11 mouse cellular contexts compared by ENCODE assay signal in genomic region chr12:15810926-15811325, GRCm38 (mm10). TPM values are rescaled to one million over a fixed set of nuclear protein-coding genes. Genes with fewer than 3 reads are reported as not detected.
A peak's percentile ranks its signal among the peaks of the same experiment; 100 is the strongest.
DNase-seq lines count a peak whose midpoint lies in the region; ATAC-seq and TF ChIP-seq lines count a peak whose summit lies in the region.
"Had no signal": no experiment of that assay in that cellular context is flagged by ENCODE, and none has a peak within 500 bp of the region (broad histone marks: within the 10 kb centered on the region; RNA-seq: fewer than 3 reads in every experiment).

No protein-coding gene starts in this region.

- H3K27me3 ChIP-seq in intestine, embryonic 14.5 days (replicated peaks; ENCODE audit: control insufficient read depth, insufficient read depth, low read length), result no peaks in the 10 kb centered on the region
- H3K27me3 ChIP-seq in intestine, embryonic 15.5 days (replicated peaks), result no peaks in the 10 kb centered on the region
- no peaks in the 10 kb centered on the region for H3K27me3 ChIP-seq in forebrain, postnatal 0 days (ENCODE audit: insufficient read depth, low read length)
- no peaks in the 10 kb centered on the region for H3K27me3 ChIP-seq in midbrain, embryonic 13.5 days
- 0 out of 2 replicates have a peak, but pooled peaks cover 12% of the 10 kb centered on the region for H3K27me3 ChIP-seq in intestine, postnatal 0 days (replicated peaks; ENCODE audit: control insufficient read depth, insufficient read depth, low read length)

- no peak overlapping the region for H3K27ac ChIP-seq in intestine, embryonic 14.5 days (ENCODE audit: low read depth)
- H3K27ac ChIP-seq in intestine, embryonic 15.5 days, result no peak overlapping the region
- no peak overlapping the region for H3K27ac ChIP-seq in forebrain, postnatal 0 days (ENCODE audit: low read depth, low read length)
- peak overlapping the region; percentile 95 for H3K27ac ChIP-seq in midbrain, embryonic 13.5 days
- H3K27ac ChIP-seq in intestine, postnatal 0 days (ENCODE audit: low read depth, low read length), result no peak overlapping the region
- H3K27ac ChIP-seq: liver, embryonic 14.5 days had no signal

- 55% methylated on average over 7 of the region's 7 CpGs for WGBS in intestine, embryonic 14.5 days
- 62% methylated on average over 7 of the region's 7 CpGs for WGBS in intestine, embryonic 15.5 days
- WGBS in forebrain, postnatal 0 days, result 9% methylated on average over 7 of the region's 7 CpGs
- WGBS in midbrain, embryonic 13.5 days, result 10% methylated on average over 7 of the region's 7 CpGs
- 67% methylated on average over 7 of the region's 7 CpGs for WGBS in intestine, postnatal 0 days

- H3K4me3 ChIP-seq in intestine, embryonic 14.5 days (ENCODE audit: low read depth, low read length), result no peak overlapping the region
- H3K4me3 ChIP-seq in intestine, embryonic 15.5 days (replicated peaks), result no peak overlapping the region
- H3K4me3 ChIP-seq in forebrain, postnatal 0 days (ENCODE audit: low read depth, low read length), result peak overlapping the region; percentile 93
- peak overlapping the region; percentile 96 for H3K4me3 ChIP-seq in midbrain, embryonic 13.5 days (replicated peaks)
- H3K4me3 ChIP-seq in intestine, postnatal 0 days (ENCODE audit: low read depth, low read length), result no peak overlapping the region
- H3K4me3 ChIP-seq: myocyte had no signal

- H3K4me2 ChIP-seq in intestine, embryonic 14.5 days (ENCODE audit: low read length), result peak overlapping the region; percentile 83; the same call in 1 of the 2 replicates
- H3K4me2 ChIP-seq in intestine, embryonic 15.5 days (replicated peaks), result no peak overlapping the region
- H3K4me2 ChIP-seq in forebrain, postnatal 0 days (ENCODE audit: low read depth), result peak overlapping the region; percentile 73
- peak overlapping the region; percentile 65 for H3K4me2 ChIP-seq in midbrain, embryonic 13.5 days (replicated peaks)
- H3K4me2 ChIP-seq in intestine, postnatal 0 days (replicated peaks; ENCODE audit: low read depth), result no peak overlapping the region

- no peak for ATAC-seq in intestine, embryonic 14.5 days (replicated peaks; ENCODE audit: low FRiP score, low TSS enrichment, low read depth)
- no peak for ATAC-seq in intestine, embryonic 15.5 days
- ATAC-seq in forebrain, postnatal 0 days, result no peak
- no peak for ATAC-seq in midbrain, embryonic 13.5 days
- ATAC-seq in intestine, postnatal 0 days, result no peak

- no peak for TF ChIP-seq CTCF in forebrain, postnatal 0 days (IDR thresholded peaks at IDR 0.05; ENCODE audit: low read depth)
- TF ChIP-seq CTCF in intestine, postnatal 0 days (IDR thresholded peaks at IDR 0.05; ENCODE audit: low read depth), result no peak

- H3K9ac ChIP-seq in intestine, embryonic 14.5 days (ENCODE audit: low read length), result no peak overlapping the region
- no peak overlapping the region for H3K9ac ChIP-seq in intestine, embryonic 15.5 days
- H3K9ac ChIP-seq in forebrain, postnatal 0 days, result peak overlapping the region; percentile 47
- peak overlapping the region; percentile 98 for H3K9ac ChIP-seq in midbrain, embryonic 13.5 days (replicated peaks)
- no peak overlapping the region for H3K9ac ChIP-seq in intestine, postnatal 0 days (ENCODE audit: low read depth, low read length)
- H3K9ac ChIP-seq: liver, embryonic 14.5 days had no signal

- H3K9me3 ChIP-seq in intestine, embryonic 14.5 days (ENCODE audit: control insufficient read depth, low read length), result no peaks in the 10 kb centered on the region
- no peaks in the 10 kb centered on the region for H3K9me3 ChIP-seq in intestine, embryonic 15.5 days
- H3K9me3 ChIP-seq in forebrain, postnatal 0 days (ENCODE audit: low read length), result no peaks in the 10 kb centered on the region
- no peaks in the 10 kb centered on the region for H3K9me3 ChIP-seq in midbrain, embryonic 13.5 days
- H3K9me3 ChIP-seq in intestine, postnatal 0 days (ENCODE audit: control insufficient read depth), result no peaks in the 10 kb centered on the region

- H3K36me3 ChIP-seq in intestine, embryonic 14.5 days (ENCODE audit: control insufficient read depth, insufficient read depth, low read length), result peaks cover 26% of the 10 kb centered on the region
- peaks cover 2% of the 10 kb centered on the region; the same call in 1 of the 2 replicates for H3K36me3 ChIP-seq in intestine, embryonic 15.5 days
- peaks cover 24% of the 10 kb centered on the region for H3K36me3 ChIP-seq in forebrain, postnatal 0 days (ENCODE audit: insufficient read depth)
- peaks cover 39% of the 10 kb centered on the region for H3K36me3 ChIP-seq in midbrain, embryonic 13.5 days
- no peaks in the 10 kb centered on the region for H3K36me3 ChIP-seq in intestine, postnatal 0 days (ENCODE audit: control insufficient read depth, insufficient read depth)

- 0 out of 2 replicates have a peak, but pooled peaks cover 5% of the 10 kb centered on the region for H3K4me1 ChIP-seq in intestine, embryonic 14.5 days (replicated peaks; ENCODE audit: control insufficient read depth, insufficient read depth, low read length)
- H3K4me1 ChIP-seq in intestine, embryonic 15.5 days (replicated peaks), result peaks cover 11% of the 10 kb centered on the region; the same call in 1 of the 2 replicates
- H3K4me1 ChIP-seq in forebrain, postnatal 0 days (ENCODE audit: insufficient read depth), result peaks cover 9% of the 10 kb centered on the region
- peaks cover 56% of the 10 kb centered on the region for H3K4me1 ChIP-seq in midbrain, embryonic 13.5 days (replicated peaks)
- no peaks in the 10 kb centered on the region for H3K4me1 ChIP-seq in intestine, postnatal 0 days (replicated peaks; ENCODE audit: control insufficient read depth, insufficient read depth, low read length)

- DNase-seq in intestine, embryonic 14.5 days (ENCODE audit: low spot score), result no peak
- DNase-seq in brain, adult 2 months (ENCODE audit: low read depth, low spot score), result peak; percentile 27
- DNase-seq in forebrain, postnatal 0 days, result no peak
- DNase-seq in ovary, postnatal 36 days (ENCODE audit: low spot score), result no peak
- no peak for DNase-seq in layer of hippocampus, adult 9-10 months (ENCODE audit: low spot score)
- DNase-seq: adrenal gland, adult 2 months had no signal

RNA-seq across cellular contexts. Expression of gene Trib2, which starts 5.8 kb away (rescaled TPM):
- polyA plus RNA-seq in intestine, embryonic 14.5 days (2014; fragmentation: Nextera tagmentation; extraction: Ambion mirVana), result 26.5 and 28.9 TPM in 2 replicates
- 18.5 and 21.1 TPM in 2 replicates for polyA plus RNA-seq in intestine, embryonic 15.5 days (2015; fragmentation: Nextera tagmentation; extraction: Ambion mirVana)
- total RNA-seq in forebrain, postnatal 0 days (2014; rRNA removed), result 114 and 152 TPM in 2 replicates
- 59.0 and 82.3 TPM in 2 replicates for polyA plus RNA-seq in forebrain, postnatal 0 days (2015; fragmentation: Nextera tagmentation; extraction: Ambion mirVana)
- 120 and 121 TPM in 2 replicates for polyA plus RNA-seq in midbrain, embryonic 13.5 days (2015; fragmentation: Nextera tagmentation; extraction: Ambion mirVana)
- polyA plus RNA-seq in intestine, postnatal 0 days (2015; fragmentation: Nextera tagmentation; extraction: Ambion mirVana), result 11.2 and 12.2 TPM in 2 replicates

Comparison
In these comparisons a context has a peak if more than half of its experiments do, and no peak if none do; other contexts are left out.
1. H3K4me2 ChIP-seq: peak in intestine, embryonic 14.5 days (single experiment), forebrain, postnatal 0 days (single experiment) and midbrain, embryonic 13.5 days (single experiment); none in intestine, embryonic 15.5 days (single experiment) and intestine, postnatal 0 days (single experiment).
2. H3K4me3 ChIP-seq: peak in forebrain, postnatal 0 days (single experiment) and midbrain, embryonic 13.5 days (single experiment); none in intestine, embryonic 14.5 days (single experiment), intestine, embryonic 15.5 days (single experiment) and intestine, postnatal 0 days (single experiment).
3. H3K9ac ChIP-seq: peak in forebrain, postnatal 0 days (single experiment) and midbrain, embryonic 13.5 days (single experiment); none in intestine, embryonic 14.5 days (single experiment), intestine, embryonic 15.5 days (single experiment) and intestine, postnatal 0 days (single experiment).